Mouse (Mus musculus) MEL (cell line): Measurements from ENCODE around the gene Slc3a2. TPM values are rescaled to one million over a fixed set of nuclear protein-coding genes. Genes with fewer than 3 reads are reported as not detected.

Experiments used
- DNase-seq: peaks from one replicate; pipeline ENCODE4 v3.0.0; 2011; ENCODE audit warnings: low read depth, low spot score
- H3K27ac ChIP-seq: 2 replicates; pipeline ENCODE4 v1.5.1; 2012; ENCODE audit warnings: low read depth, mild to moderate bottlenecking, control low read depth, low read length, moderate library complexity; ENCODE audit not compliant: control insufficient read depth
- H3K27me3 ChIP-seq, 2 experiments: fragments of 150-350 bp in 1 of 2; sonication (generic) in 1 of 2; 2 replicates each; pipeline ENCODE4 v1.6.1; 2012; ENCODE audit warnings: low read length in 2 of 2, mild to moderate bottlenecking in 2 of 2, improper control_type of control experiment in 1 of 2, moderate library complexity in 1 of 2; ENCODE audit not compliant: insufficient read depth in 2 of 2, control insufficient read depth in 1 of 2
- H3K36me3 ChIP-seq, 2 experiments: 2 replicates each; pipeline ENCODE4 v1.6.1; 2012 to 2014; ENCODE audit warnings: low read length in 2 of 2, improper control_type of control experiment in 1 of 2, inconsistent platforms in 1 of 2, mild to moderate bottlenecking in 1 of 2; ENCODE audit not compliant: insufficient read depth in 2 of 2, control insufficient read depth in 1 of 2
- H3K4me1 ChIP-seq, 2 experiments: fragments of 150-350 bp in 1 of 2; sonication (generic) in 1 of 2; 2 replicates each; pipeline ENCODE4 v1.6.1; 2012; ENCODE audit warnings: low read length in 2 of 2, improper control_type of control experiment in 1 of 2, mild to moderate bottlenecking in 1 of 2; ENCODE audit not compliant: insufficient read depth in 2 of 2, control insufficient read depth in 1 of 2
- H3K4me3 ChIP-seq, 2 experiments: fragments of 150-350 bp in 1 of 2; sonication (generic) in 1 of 2; 2 replicates each; pipeline ENCODE4 v1.5.1; 2012; ENCODE audit warnings: low read depth in 2 of 2, low read length in 2 of 2, mild to moderate bottlenecking in 2 of 2, moderate library complexity in 2 of 2, control low read depth in 1 of 2, improper control_type of control experiment in 1 of 2; ENCODE audit not compliant: control insufficient read depth in 1 of 2, insufficient read depth in 1 of 2
- H3K79me2 ChIP-seq: 2 replicates; pipeline ENCODE4 v1.6.1; 2012; ENCODE audit warnings: mild to moderate bottlenecking, low read length, moderate library complexity; ENCODE audit not compliant: control insufficient read depth, poor library complexity, insufficient read depth
- H3K9ac ChIP-seq: 2 replicates; pipeline ENCODE4 v1.6.1; 2012; ENCODE audit warnings: low read depth, mild to moderate bottlenecking, control low read depth, low read length, moderate library complexity; ENCODE audit not compliant: control insufficient read depth, poor library complexity, severe bottlenecking
- H3K9me3 ChIP-seq: fragments of 150-350 bp; sonication (generic); replicated peaks from 2 replicates; pipeline ENCODE4 v1.6.1; 2012; ENCODE audit warnings: mild to moderate bottlenecking, low read length, improper control_type of control experiment, moderate library complexity; ENCODE audit not compliant: insufficient read depth
- CTCF ChIP-seq, 3 experiments: IDR thresholded peaks in 2 of 3; conservative IDR thresholded peaks in 1 of 3; 2 replicates each; pipeline ENCODE4 v1.5.1; 2011 to 2012; ENCODE audit warnings: low read length in 3 of 3, low read depth in 2 of 3, mild to moderate bottlenecking in 2 of 3, improper control_type of control experiment in 1 of 3, inconsistent platforms in 1 of 3, mixed read lengths in 1 of 3, moderate library complexity in 1 of 3; ENCODE audit not compliant: control insufficient read depth in 1 of 3, insufficient read depth in 1 of 3, poor library complexity in 1 of 3, severe bottlenecking in 1 of 3
- ELF1 ChIP-seq: IDR thresholded peaks from 2 replicates; pipeline ENCODE4 v1.6.1; 2014; ENCODE audit warnings: low read depth, mild to moderate bottlenecking, inconsistent platforms, low read length, improper control_type of control experiment, moderate library complexity
- EP300 ChIP-seq, 2 experiments: IDR thresholded peaks; 2 replicates each; pipeline ENCODE4 v1.6.1; 2011; ENCODE audit warnings: improper control_type of control experiment in 2 of 2, low read length in 2 of 2, low read depth in 1 of 2, mild to moderate bottlenecking in 1 of 2
- ETS1 ChIP-seq: IDR thresholded peaks from 2 replicates; pipeline ENCODE4 v1.6.1; 2012; ENCODE audit warnings: low read depth, mild to moderate bottlenecking, inconsistent platforms, low read length, improper control_type of control experiment, moderate library complexity
- JUND ChIP-seq: IDR thresholded peaks from 2 replicates; pipeline ENCODE4 v1.6.1; 2011; ENCODE audit warnings: low read depth, mild to moderate bottlenecking, improper control_type of control experiment, low read length
- MAFK ChIP-seq: IDR thresholded peaks from 2 replicates; pipeline ENCODE4 v1.6.1; 2011; ENCODE audit warnings: low read depth, mild to moderate bottlenecking, low read length, improper control_type of control experiment, borderline replicate concordance
- MAX ChIP-seq: IDR thresholded peaks from 2 replicates; pipeline ENCODE4 v1.6.1; 2011; ENCODE audit warnings: low read length, improper control_type of control experiment
- MXI1 ChIP-seq: IDR thresholded peaks from 2 replicates; pipeline ENCODE4 v1.6.1; 2011; ENCODE audit warnings: mild to moderate bottlenecking, low read depth, low read length, improper control_type of control experiment
- MYB ChIP-seq: IDR thresholded peaks from 2 replicates; pipeline ENCODE4 v1.6.1; 2011; ENCODE audit warnings: mild to moderate bottlenecking, low read depth, low read length, improper control_type of control experiment
- NRF1 ChIP-seq: IDR thresholded peaks from 2 replicates; pipeline ENCODE4 v1.6.1; 2014; ENCODE audit warnings: low read depth, mild to moderate bottlenecking, inconsistent platforms, low read length, improper control_type of control experiment, moderate library complexity; ENCODE audit not compliant: poor library complexity, insufficient read depth, severe bottlenecking
- POLR2A ChIP-seq, 2 experiments: IDR thresholded peaks; 2 replicates each; pipeline ENCODE4 v1.6.1; 2011 to 2012; ENCODE audit warnings: low read length in 2 of 2, mild to moderate bottlenecking in 2 of 2, control low read depth in 1 of 2, improper control_type of control experiment in 1 of 2, low read depth in 1 of 2, moderate library complexity in 1 of 2; ENCODE audit not compliant: control insufficient read depth in 1 of 2, insufficient read depth in 1 of 2, poor library complexity in 1 of 2
- POLR2AphosphoS2 ChIP-seq: IDR thresholded peaks from 2 replicates; pipeline ENCODE4 v1.6.1; 2011; ENCODE audit warnings: low read length, improper control_type of control experiment
- POLR2AphosphoS5 ChIP-seq: IDR thresholded peaks from 2 replicates; pipeline ENCODE4 v1.6.1; 2012; ENCODE audit warnings: low read depth, borderline replicate concordance, mild to moderate bottlenecking, inconsistent platforms, low read length, moderate library complexity, mixed read lengths
- RAD21 ChIP-seq: IDR thresholded peaks from 2 replicates; pipeline ENCODE4 v1.6.1; 2011; ENCODE audit warnings: mild to moderate bottlenecking, low read depth, low read length, improper control_type of control experiment
- RCOR1 ChIP-seq: IDR thresholded peaks from 2 replicates; pipeline ENCODE4 v1.6.1; 2012; ENCODE audit warnings: low read depth, mild to moderate bottlenecking, inconsistent platforms, low read length, improper control_type of control experiment
- SMC3 ChIP-seq: IDR thresholded peaks from 2 replicates; pipeline ENCODE4 v1.6.1; 2011; ENCODE audit warnings: low read depth, low read length, improper control_type of control experiment
- TAL1 ChIP-seq: IDR thresholded peaks from 2 replicates; pipeline ENCODE4 v1.6.1; 2012; ENCODE audit warnings: mild to moderate bottlenecking, inconsistent platforms, low read length, moderate library complexity, mixed read lengths
- UBTF ChIP-seq: IDR thresholded peaks from 2 replicates; pipeline ENCODE4 v1.6.1; 2012; ENCODE audit warnings: low read depth, mild to moderate bottlenecking, inconsistent platforms, low read length, improper control_type of control experiment, moderate library complexity, borderline replicate concordance; ENCODE audit not compliant: insufficient read depth
- USF2 ChIP-seq, 2 experiments: IDR thresholded peaks; 2 replicates each; pipeline ENCODE4 v1.6.1; 2011 to 2012; ENCODE audit warnings: improper control_type of control experiment in 2 of 2, low read length in 2 of 2, borderline replicate concordance in 1 of 2, inconsistent platforms in 1 of 2, low read depth in 1 of 2, mild to moderate bottlenecking in 1 of 2; ENCODE audit not compliant: insufficient read depth in 1 of 2
- ZMIZ1 ChIP-seq: IDR thresholded peaks from 2 replicates; pipeline ENCODE4 v1.6.1; 2012; ENCODE audit warnings: low read depth, mild to moderate bottlenecking, inconsistent platforms, low read length, improper control_type of control experiment, moderate library complexity
- polyA plus RNA-seq, 2 experiments: library from polyadenylated mRNA; stranded (reverse) in 1 of 2; unstranded in 1 of 2; fragments of >175 nt in 1 of 2; fragments of >200 nt in 1 of 2; gene quantifications; 2 replicates each; pipeline versions ENCODE4 v1.2.1 to v1.2.4; 2012; ENCODE audit warnings: low replicate concordance in 2 of 2, low read depth in 1 of 2; ENCODE audit not compliant: insufficient read length in 2 of 2, insufficient read depth in 1 of 2, missing spikeins in 1 of 2
- total RNA-seq: library from RNA; depleted of rRNA; stranded (reverse); fragments of 300-350 nt; gene quantifications from 2 replicates; pipeline ENCODE4 v1.2.3, GENCODE M21; 2012

Gene Slc3a2
- total and polyA plus RNA-seq, 3 experiments: 164 to 670 (median 428) TPM

- Histone ChIP-seq H3K36me3 (peaks cover 13 to 19% of the 10 kb centered on the region in 2 experiments), H3K4me1 (peaks cover 10 to 16% of the 10 kb centered on the region in 2 experiments)
- DNase-seq: no peak
These were observed 15.7 kb upstream of the Slc3a2 start for GRCm38 (mm10) chr19:8738911-8739310.

DNA sequence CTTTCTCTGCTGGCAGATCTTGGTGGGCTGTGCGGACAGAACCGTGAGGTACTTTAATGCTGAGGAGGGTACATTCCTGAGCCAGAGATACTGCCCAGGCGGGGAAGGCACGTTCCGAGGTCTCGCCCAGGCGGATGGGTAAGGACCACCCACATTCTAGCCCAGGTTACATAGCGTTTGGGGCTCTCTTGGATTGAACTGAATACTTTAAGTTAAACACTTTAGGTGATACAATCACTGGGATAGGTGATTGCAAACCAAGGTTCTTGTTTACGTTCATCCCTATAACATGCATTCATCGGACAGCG, 12.9 kb upstream of the Slc3a2 start:
- peak overlapping the region; percentile 53; the same call in 1 of the 2 replicates for H3K27ac ChIP-seq
- H3K4me1 ChIP-seq: peaks cover 7 to 12% of the 10 kb centered on the region in 2 experiments
- peaks cover 19% of the 10 kb centered on the region for H3K79me2 ChIP-seq
- peaks cover 7 to 16% of the 10 kb centered on the region in 2 experiments for H3K36me3 ChIP-seq
- TF ChIP-seq CTCF (IDR thresholded peaks at IDR 0.05 in 2 of 3, conservative IDR thresholded peaks at IDR 0.05 in 1 of 3; ENCODE audit: control insufficient read depth in 1 of 3, insufficient read depth in 1 of 3, low read depth in 2 of 3, low read length in 3 of 3, poor library complexity in 1 of 3, severe bottlenecking in 1 of 3): no peak
- no peak for TF ChIP-seq POLR2A (IDR thresholded peaks at IDR 0.05; ENCODE audit: control insufficient read depth in 1 of 2, insufficient read depth in 1 of 2, low read depth in 1 of 2, low read length in 2 of 2, poor library complexity in 1 of 2)
- TF ChIP-seq POLR2AphosphoS2: no peak
- no peak for TF ChIP-seq MAX
- TF ChIP-seq TAL1: no peak
- TF ChIP-seq JUND: no peak
- no peak for TF ChIP-seq ELF1
- no peak for TF ChIP-seq RAD21
- no peak for TF ChIP-seq MXI1
- no peak for TF ChIP-seq SMC3
- no peak for TF ChIP-seq POLR2AphosphoS5
- TF ChIP-seq ZMIZ1: no peak
- TF ChIP-seq UBTF: no peak
- no peak for TF ChIP-seq EP300 (IDR thresholded peaks at IDR 0.05; ENCODE audit: low read depth in 1 of 2, low read length in 2 of 2)
- no peak for TF ChIP-seq USF2 (IDR thresholded peaks at IDR 0.05; ENCODE audit: borderline replicate concordance in 1 of 2, insufficient read depth in 1 of 2, low read depth in 1 of 2, low read length in 2 of 2)
- TF ChIP-seq MAFK: no peak
- TF ChIP-seq MYB: no peak
- no peak for TF ChIP-seq RCOR1
- TF ChIP-seq ETS1: no peak
- peak overlapping the region; percentile 81 to 90 for H3K4me3 ChIP-seq
- no peaks in the 10 kb centered on the region for H3K9me3 ChIP-seq
- no peak for DNase-seq
- H3K9ac ChIP-seq: peak overlapping the region; percentile 83
- no peaks in the 10 kb centered on the region for H3K27me3 ChIP-seq

More at GRCm38 (mm10) chr19:8738911-8739310, 15.7 kb upstream of the Slc3a2 start:
- H3K27me3 ChIP-seq: no peaks in the 10 kb centered on the region
- H3K79me2 ChIP-seq: peaks cover 29% of the 10 kb centered on the region
- H3K27ac ChIP-seq: no peak overlapping the region
- no peaks in the 10 kb centered on the region for H3K9me3 ChIP-seq
- H3K9ac ChIP-seq: no peak overlapping the region
- TF ChIP-seq NRF1: no peak
- no peak overlapping the region for H3K4me3 ChIP-seq
